Mouse (Mus musculus): ENCODE data around the gene Fam178b. TPM values are rescaled to one million over a fixed set of nuclear protein-coding genes. Genes with fewer than 3 reads are reported as not detected.

Gene Fam178b
- polyA plus RNA-seq, 1 experiment from 2014 or later, result 3.1 TPM

DNA sequence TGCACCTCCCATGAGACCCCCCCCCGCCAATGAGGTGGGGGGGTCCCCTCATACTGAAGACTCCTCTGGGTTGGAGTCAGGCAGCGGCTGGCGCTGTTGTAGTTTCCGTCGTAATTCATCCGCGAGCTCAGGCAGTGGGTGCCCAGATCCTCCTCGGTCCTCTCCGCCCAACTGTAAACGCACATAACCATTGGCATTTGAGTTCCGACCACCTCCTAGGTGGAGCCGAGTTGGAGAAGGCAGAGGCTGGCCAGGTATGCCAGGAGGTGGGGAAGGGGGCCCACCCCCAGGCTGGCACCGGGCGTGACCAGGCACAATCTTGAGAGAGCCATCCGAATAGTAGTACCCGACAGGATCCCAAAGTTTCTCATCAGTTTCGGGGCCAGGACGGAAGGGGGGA, 133.5 kb downstream of the Fam178b start:
- Histone ChIP-seq H3K27ac (replicated peaks in 1 of 2; ENCODE audit: control insufficient read depth in 1 of 2, insufficient read depth in 1 of 2, low read depth in 2 of 2, low read length in 2 of 2) (no peak overlapping the region), H3K36me3 (ENCODE audit: control insufficient read depth, insufficient read depth, low read length) (peaks cover 64% of the 10 kb centered on the region), H3K4me3 (ENCODE audit: control insufficient read depth in 1 of 2, insufficient read depth in 1 of 2, low read depth in 1 of 2, low read length in 2 of 2) (no peak overlapping the region), H3K9ac (ENCODE audit: low read length) (no peak overlapping the region), H3K4me1 (ENCODE audit: control insufficient read depth in 2 of 2, insufficient read depth in 2 of 2, low read length in 2 of 2) (peaks cover 13 to 36% of the 10 kb centered on the region in 2 experiments), H3K27me3 (ENCODE audit: control insufficient read depth, insufficient read depth, low read length) (no peaks in the 10 kb centered on the region), H3K4me2 (ENCODE audit: low read length) (no peak overlapping the region), H3K9me3 (ENCODE audit: control insufficient read depth, low read length) (no peaks in the 10 kb centered on the region)
- no peak for ATAC-seq (ENCODE audit: insufficient number of reproducible peaks, insufficient read depth, low FRiP score, low read depth)
- WGBS, result 85% methylated on average over 18 of the region's 18 CpGs

GRCm38 (mm10) chr1:36548771-36549170, 134.2 kb downstream of the Fam178b start:
- Histone ChIP-seq H3K9me3 (ENCODE audit: control insufficient read depth, low read length) (no peaks in the 10 kb centered on the region), H3K9ac (ENCODE audit: low read length) (no peak overlapping the region), H3K27ac (replicated peaks in 1 of 2; ENCODE audit: control insufficient read depth in 1 of 2, insufficient read depth in 1 of 2, low read depth in 2 of 2, low read length in 2 of 2) (no peak overlapping the region), H3K36me3 (ENCODE audit: control insufficient read depth, insufficient read depth, low read length) (peaks cover 60% of the 10 kb centered on the region), H3K4me3 (ENCODE audit: control insufficient read depth in 1 of 2, insufficient read depth in 1 of 2, low read depth in 1 of 2, low read length in 2 of 2) (no peak overlapping the region), H3K27me3 (ENCODE audit: control insufficient read depth, insufficient read depth, low read length) (no peaks in the 10 kb centered on the region), H3K4me1 (ENCODE audit: control insufficient read depth in 2 of 2, insufficient read depth in 2 of 2, low read length in 2 of 2) (peaks cover 13 to 39% of the 10 kb centered on the region in 2 experiments), H3K4me2 (ENCODE audit: low read length) (no peak overlapping the region)
- no peak for ATAC-seq (ENCODE audit: insufficient number of reproducible peaks, insufficient read depth, low FRiP score, low read depth)
- WGBS, result 56% methylated on average over 8 of the region's 8 CpGs

DNA sequence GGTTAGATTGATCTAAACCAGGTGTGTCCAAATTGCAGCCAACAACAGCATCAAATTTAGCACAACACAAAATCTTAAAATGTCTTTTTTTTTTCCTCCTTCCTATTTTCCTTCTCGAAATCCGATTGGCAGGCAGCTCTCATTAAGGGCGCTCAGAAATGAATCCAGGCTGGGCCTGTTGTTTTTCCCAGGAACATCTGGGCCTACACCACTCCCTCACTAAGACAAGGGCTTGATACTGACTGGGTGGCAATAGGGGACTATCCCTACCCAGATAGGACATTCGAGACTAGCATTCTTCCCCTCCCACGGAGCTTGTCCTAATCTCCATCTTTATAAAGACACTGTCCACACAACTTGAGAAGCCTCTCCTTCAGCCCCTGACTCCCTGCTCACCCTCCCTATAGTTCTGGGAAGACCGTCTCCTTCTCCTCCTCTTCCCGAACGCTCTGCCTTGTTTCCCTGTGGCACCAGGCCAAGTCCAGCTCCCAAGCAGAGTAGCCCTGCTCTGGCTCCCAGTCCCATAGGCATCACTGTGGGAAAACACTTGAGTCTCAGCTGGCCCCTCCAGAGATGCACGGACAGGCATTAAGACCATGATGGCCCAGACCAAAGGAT, 134.9 kb downstream of the Fam178b start:
- Histone ChIP-seq H3K4me3 (ENCODE audit: control insufficient read depth in 1 of 2, insufficient read depth in 1 of 2, low read depth in 1 of 2, low read length in 2 of 2) (no peak overlapping the region), H3K9ac (ENCODE audit: low read length) (no peak overlapping the region; the same call in 1 of the 2 replicates), H3K36me3 (ENCODE audit: control insufficient read depth, insufficient read depth, low read length) (peaks cover 53% of the 10 kb centered on the region), H3K4me1 (ENCODE audit: control insufficient read depth in 2 of 2, insufficient read depth in 2 of 2, low read length in 2 of 2) (peaks cover 13 to 41% of the 10 kb centered on the region in 2 experiments), H3K9me3 (ENCODE audit: control insufficient read depth, low read length) (no peaks in the 10 kb centered on the region), H3K27me3 (ENCODE audit: control insufficient read depth, insufficient read depth, low read length) (no peaks in the 10 kb centered on the region), H3K4me2 (ENCODE audit: low read length) (no peak overlapping the region), H3K27ac (replicated peaks in 1 of 2; ENCODE audit: control insufficient read depth in 1 of 2, insufficient read depth in 1 of 2, low read depth in 2 of 2, low read length in 2 of 2) (peak overlapping the region in 1 of 2 experiments; percentile 57; a peak in 1 of 4 replicates)
- ATAC-seq (ENCODE audit: insufficient number of reproducible peaks, insufficient read depth, low FRiP score, low read depth), result no peak
- 39% methylated on average over 9 of the region's 9 CpGs for WGBS

DNA sequence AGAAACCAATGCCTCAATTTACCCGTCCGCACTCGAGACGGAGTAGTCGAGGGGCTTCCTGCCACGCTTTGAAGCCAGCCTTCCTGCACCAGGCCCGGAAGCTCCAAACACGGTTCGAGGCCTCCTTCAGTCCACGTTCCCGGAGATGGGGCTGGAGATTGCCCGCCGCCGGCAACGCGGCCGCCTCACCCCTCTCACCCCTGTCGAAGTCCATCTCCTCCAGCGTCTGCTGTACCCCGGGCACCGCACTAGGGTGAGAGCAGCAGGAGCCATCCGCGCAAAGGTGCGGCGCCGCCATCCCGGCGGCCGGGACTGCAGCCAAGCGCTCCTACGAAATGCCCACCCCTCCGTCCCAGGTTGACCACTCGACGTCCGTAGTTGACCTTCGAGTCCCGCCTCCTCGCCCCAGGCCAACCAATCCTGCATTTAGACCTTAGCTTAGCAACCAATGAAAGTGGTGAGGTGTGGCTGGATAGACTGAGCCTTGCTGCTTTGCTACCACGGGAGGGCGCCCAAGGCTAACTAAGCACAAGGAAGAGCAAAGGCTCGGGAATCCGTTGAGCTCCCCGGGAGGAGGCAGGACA, 136.0 kb downstream of the Fam178b start, which contains the start of gene Ankrd39:
TSS of gene Ankrd39 (minus strand) at position 558 of the 584 bp plus-strand sequence.
- H3K36me3 ChIP-seq (ENCODE audit: control insufficient read depth, insufficient read depth, low read length), result peaks cover 52% of the 10 kb centered on the region
- H3K9me3 ChIP-seq (ENCODE audit: control insufficient read depth, low read length), result no peaks in the 10 kb centered on the region
- peak within 1 kb of the TSS; percentile 74 to 86 for H3K4me3 ChIP-seq (ENCODE audit: control insufficient read depth in 1 of 2, insufficient read depth in 1 of 2, low read depth in 1 of 2, low read length in 2 of 2)
- H3K27ac ChIP-seq (replicated peaks in 1 of 2; ENCODE audit: control insufficient read depth in 1 of 2, insufficient read depth in 1 of 2, low read depth in 2 of 2, low read length in 2 of 2), result peak within 1 kb of the TSS; percentile 63 to 70
- H3K4me2 ChIP-seq (ENCODE audit: low read length), result peak within 1 kb of the TSS; percentile 73
- peak; percentile 98 for ATAC-seq (ENCODE audit: insufficient number of reproducible peaks, insufficient read depth, low FRiP score, low read depth)
- no peaks in the 10 kb centered on the region for H3K27me3 ChIP-seq (ENCODE audit: control insufficient read depth, insufficient read depth, low read length)
- WGBS, result 0% methylated on average over 43 of the region's 43 CpGs
- H3K4me1 ChIP-seq (ENCODE audit: control insufficient read depth in 2 of 2, insufficient read depth in 2 of 2, low read length in 2 of 2), result peaks cover 15 to 51% of the 10 kb centered on the region in 2 experiments
- peak within 1 kb of the TSS; percentile 85 for H3K9ac ChIP-seq (ENCODE audit: low read length)

- WGBS, result 58% methylated on average over 19 of the region's 19 CpGs
- H3K4me2 ChIP-seq (ENCODE audit: low read length), result peak overlapping the region; percentile 73
- no peak for ATAC-seq (ENCODE audit: insufficient number of reproducible peaks, insufficient read depth, low FRiP score, low read depth)
- H3K4me1 ChIP-seq (ENCODE audit: control insufficient read depth in 2 of 2, insufficient read depth in 2 of 2, low read length in 2 of 2), result peaks cover 17 to 52% of the 10 kb centered on the region in 2 experiments
- peak overlapping the region; percentile 19 to 70; a peak in 2 of 4 replicates for H3K27ac ChIP-seq (replicated peaks in 1 of 2; ENCODE audit: control insufficient read depth in 1 of 2, insufficient read depth in 1 of 2, low read depth in 2 of 2, low read length in 2 of 2)
- peak overlapping the region; percentile 74 to 86 for H3K4me3 ChIP-seq (ENCODE audit: control insufficient read depth in 1 of 2, insufficient read depth in 1 of 2, low read depth in 1 of 2, low read length in 2 of 2)
- no peaks in the 10 kb centered on the region for H3K9me3 ChIP-seq (ENCODE audit: control insufficient read depth, low read length)
- peaks cover 51% of the 10 kb centered on the region for H3K36me3 ChIP-seq (ENCODE audit: control insufficient read depth, insufficient read depth, low read length)
- H3K9ac ChIP-seq (ENCODE audit: low read length), result peak overlapping the region; percentile 85
- no peaks in the 10 kb centered on the region for H3K27me3 ChIP-seq (ENCODE audit: control insufficient read depth, insufficient read depth, low read length)
Measured at GRCm38 (mm10) chr1:36545845-36546600, 137.0 kb downstream of the Fam178b start.

GRCm38 (mm10) chr1:36545382-36545781, 137.6 kb downstream of the Fam178b start:
- peaks cover 51% of the 10 kb centered on the region for H3K36me3 ChIP-seq (ENCODE audit: control insufficient read depth, insufficient read depth, low read length)
- 65% methylated on average over 2 of the region's 2 CpGs for WGBS
- no peak overlapping the region for H3K4me3 ChIP-seq (ENCODE audit: control insufficient read depth in 1 of 2, insufficient read depth in 1 of 2, low read depth in 1 of 2, low read length in 2 of 2)
- H3K27me3 ChIP-seq (ENCODE audit: control insufficient read depth, insufficient read depth, low read length), result no peaks in the 10 kb centered on the region
- H3K27ac ChIP-seq (replicated peaks in 1 of 2; ENCODE audit: control insufficient read depth in 1 of 2, insufficient read depth in 1 of 2, low read depth in 2 of 2, low read length in 2 of 2), result 0 out of 4 replicates have a peak overlapping the region, but pooled peaks of 1 of the 2 experiments have one; percentile 19
- H3K9me3 ChIP-seq (ENCODE audit: control insufficient read depth, low read length), result no peaks in the 10 kb centered on the region
- no peak overlapping the region for H3K9ac ChIP-seq (ENCODE audit: low read length)
- no peak for ATAC-seq (ENCODE audit: insufficient number of reproducible peaks, insufficient read depth, low FRiP score, low read depth)
- peaks cover 17 to 52% of the 10 kb centered on the region in 2 experiments for H3K4me1 ChIP-seq (ENCODE audit: control insufficient read depth in 2 of 2, insufficient read depth in 2 of 2, low read length in 2 of 2)
- peak overlapping the region; percentile 73 for H3K4me2 ChIP-seq (ENCODE audit: low read length)

GRCm38 (mm10) chr1:36542925-36543324, 140.1 kb downstream of the Fam178b start:
- Histone ChIP-seq H3K36me3 (ENCODE audit: control insufficient read depth, insufficient read depth, low read length) (peaks cover 53% of the 10 kb centered on the region), H3K27me3 (ENCODE audit: control insufficient read depth, insufficient read depth, low read length) (no peaks in the 10 kb centered on the region), H3K9me3 (ENCODE audit: control insufficient read depth, low read length) (no peaks in the 10 kb centered on the region), H3K4me3 (ENCODE audit: control insufficient read depth in 1 of 2, insufficient read depth in 1 of 2, low read depth in 1 of 2, low read length in 2 of 2) (no peak overlapping the region), H3K9ac (ENCODE audit: low read length) (no peak overlapping the region), H3K4me2 (ENCODE audit: low read length) (no peak overlapping the region), H3K4me1 (ENCODE audit: control insufficient read depth in 2 of 2, insufficient read depth in 2 of 2, low read length in 2 of 2) (peaks cover 20 to 48% of the 10 kb centered on the region in 2 experiments), H3K27ac (replicated peaks in 1 of 2; ENCODE audit: control insufficient read depth in 1 of 2, insufficient read depth in 1 of 2, low read depth in 2 of 2, low read length in 2 of 2) (0 out of 4 replicates have a peak overlapping the region, but pooled peaks of 1 of the 2 experiments have one; percentile 9)
- no peak for ATAC-seq (ENCODE audit: insufficient number of reproducible peaks, insufficient read depth, low FRiP score, low read depth)
- WGBS, result 90% methylated on average over 9 of the region's 9 CpGs
